Mouse (Mus musculus): Measurements from ENCODE around the gene H2-M3. TPM values are rescaled to one million over a fixed set of nuclear protein-coding genes. Genes with fewer than 3 reads are reported as not detected.

H2-M3 gene
- total RNA-seq, 2 experiments from 2014 or later, result 7.3 to 16.9 TPM

Other genes starting within 250 kb of the H2-M3 start
- not detected in 2 replicates for gene Mog, start 246.8 kb upstream of the H2-M3 start, total RNA-seq (2014; fragmentation: Nextera tagmentation)
- gene Mog, start 246.8 kb upstream of the H2-M3 start, total RNA-seq (2017), result not detected in 2 replicates
- gene Gabbr1, start 224.3 kb upstream of the H2-M3 start, total RNA-seq (2014; fragmentation: Nextera tagmentation), result 1.3 and 2.0 TPM in 2 replicates
- gene Gabbr1, start 224.3 kb upstream of the H2-M3 start, total RNA-seq (2017), result 0.57 and 1.7 TPM in 2 replicates
- gene Olfr90, start 181.7 kb upstream of the H2-M3 start, total RNA-seq (2014; fragmentation: Nextera tagmentation), result not detected in 2 replicates
- not detected in 2 replicates for gene Olfr90, start 181.7 kb upstream of the H2-M3 start, total RNA-seq (2017)
- gene Olfr91, start 171.9 kb upstream of the H2-M3 start, total RNA-seq (2014; fragmentation: Nextera tagmentation), result not detected in 2 replicates
- gene Olfr91, start 171.9 kb upstream of the H2-M3 start, total RNA-seq (2017), result not detected in 2 replicates
- gene Olfr92, start 150.1 kb upstream of the H2-M3 start, total RNA-seq (2014; fragmentation: Nextera tagmentation), result not detected in 2 replicates
- not detected in 2 replicates for gene Olfr92, start 150.1 kb upstream of the H2-M3 start, total RNA-seq (2017)
- not detected in 2 replicates for gene Olfr93, start 108.7 kb upstream of the H2-M3 start, total RNA-seq (2014; fragmentation: Nextera tagmentation)
- not detected in 2 replicates for gene Olfr93, start 108.7 kb upstream of the H2-M3 start, total RNA-seq (2017)
- not detected in 2 replicates for gene Ubd, start 76.3 kb upstream of the H2-M3 start, total RNA-seq (2014; fragmentation: Nextera tagmentation)
- gene Ubd, start 76.3 kb upstream of the H2-M3 start, total RNA-seq (2017), result not detected in 2 replicates
- not detected in 2 replicates for gene Olfr94, start 69.2 kb upstream of the H2-M3 start, total RNA-seq (2014; fragmentation: Nextera tagmentation)
- not detected in 2 replicates for gene Olfr94, start 69.2 kb upstream of the H2-M3 start, total RNA-seq (2017)
- gene Olfr95, start 57.1 kb upstream of the H2-M3 start, total RNA-seq (2014; fragmentation: Nextera tagmentation), result not detected in 2 replicates
- not detected in 2 replicates for gene Olfr95, start 57.1 kb upstream of the H2-M3 start, total RNA-seq (2017)
- not detected in 2 replicates for gene Olfr96, start 50.1 kb upstream of the H2-M3 start, total RNA-seq (2014; fragmentation: Nextera tagmentation)
- gene Olfr96, start 50.1 kb upstream of the H2-M3 start, total RNA-seq (2017), result not detected in 2 replicates
- not detected in 2 replicates for gene Olfr97, start 32.9 kb upstream of the H2-M3 start, total RNA-seq (2014; fragmentation: Nextera tagmentation)
- not detected in 2 replicates for gene Olfr97, start 32.9 kb upstream of the H2-M3 start, total RNA-seq (2017)
- not detected in 2 replicates for gene Olfr98, start 6.5 kb upstream of the H2-M3 start, total RNA-seq (2014; fragmentation: Nextera tagmentation)
- gene Olfr98, start 6.5 kb upstream of the H2-M3 start, total RNA-seq (2017), result not detected in 2 replicates
- not detected in 2 replicates for gene Olfr99, start 13.2 kb downstream of the H2-M3 start, total RNA-seq (2014; fragmentation: Nextera tagmentation)
- gene Olfr99, start 13.2 kb downstream of the H2-M3 start, total RNA-seq (2017), result not detected in 2 replicates
- not detected in 2 replicates for gene Olfr101, start 34.1 kb downstream of the H2-M3 start, total RNA-seq (2014; fragmentation: Nextera tagmentation)
- gene Olfr101, start 34.1 kb downstream of the H2-M3 start, total RNA-seq (2017), result not detected in 2 replicates
- gene Olfr102, start 46.8 kb downstream of the H2-M3 start, total RNA-seq (2014; fragmentation: Nextera tagmentation), result not detected in 2 replicates
- gene Olfr102, start 46.8 kb downstream of the H2-M3 start, total RNA-seq (2017), result not detected in 2 replicates
- not detected in 2 replicates for gene Olfr103, start 69.5 kb downstream of the H2-M3 start, total RNA-seq (2014; fragmentation: Nextera tagmentation)
- not detected in 2 replicates for gene Olfr103, start 69.5 kb downstream of the H2-M3 start, total RNA-seq (2017)
- not detected in 2 replicates for gene Olfr104-ps, start 89.4 kb downstream of the H2-M3 start, total RNA-seq (2014; fragmentation: Nextera tagmentation)
- not detected in 2 replicates for gene Olfr104-ps, start 89.4 kb downstream of the H2-M3 start, total RNA-seq (2017)
- not detected in 2 replicates for gene Olfr105-ps, start 108.8 kb downstream of the H2-M3 start, total RNA-seq (2014; fragmentation: Nextera tagmentation)
- gene Olfr105-ps, start 108.8 kb downstream of the H2-M3 start, total RNA-seq (2017), result not detected in 2 replicates
- gene Olfr106-ps, start 120.2 kb downstream of the H2-M3 start, total RNA-seq (2014; fragmentation: Nextera tagmentation), result not detected in 2 replicates
- gene Olfr106-ps, start 120.2 kb downstream of the H2-M3 start, total RNA-seq (2017), result not detected in 2 replicates
- gene Olfr107, start 129.0 kb downstream of the H2-M3 start, total RNA-seq (2014; fragmentation: Nextera tagmentation), result not detected in 2 replicates
- gene Olfr107, start 129.0 kb downstream of the H2-M3 start, total RNA-seq (2017), result not detected in 2 replicates
- gene Olfr108, start 175.3 kb downstream of the H2-M3 start, total RNA-seq (2014; fragmentation: Nextera tagmentation), result not detected in 2 replicates
- not detected in 2 replicates for gene Olfr108, start 175.3 kb downstream of the H2-M3 start, total RNA-seq (2017)
- gene Olfr109, start 188.7 kb downstream of the H2-M3 start, total RNA-seq (2014; fragmentation: Nextera tagmentation), result not detected in 2 replicates
- not detected in 2 replicates for gene Olfr109, start 188.7 kb downstream of the H2-M3 start, total RNA-seq (2017)
- gene H2-M2, start 213.3 kb downstream of the H2-M3 start, total RNA-seq (2014; fragmentation: Nextera tagmentation), result not detected in 2 replicates
- not detected in 2 replicates for gene H2-M2, start 213.3 kb downstream of the H2-M3 start, total RNA-seq (2017)
- not detected in 2 replicates for gene Olfr110, start 222.2 kb downstream of the H2-M3 start, total RNA-seq (2014; fragmentation: Nextera tagmentation)
- not detected in 2 replicates for gene Olfr110, start 222.2 kb downstream of the H2-M3 start, total RNA-seq (2017)
- not detected in 2 replicates for gene Olfr111, start 237.8 kb downstream of the H2-M3 start, total RNA-seq (2014; fragmentation: Nextera tagmentation)
- gene Olfr111, start 237.8 kb downstream of the H2-M3 start, total RNA-seq (2017), result not detected in 2 replicates

Measured in granulocyte monocyte progenitor cell, adult 5-6 weeks (primary cell).